Mouse (Mus musculus): ENCODE results near the gene Rarres2.
A peak's percentile ranks its signal among the peaks of the same experiment; 100 is the strongest.

Rarres2 gene

GRCm38 (mm10) chr6:48581257-48581656, 8.7 kb upstream of the Rarres2 start:
- no peak for DNase-seq (ENCODE audit: low read depth in 2 of 2, low spot score in 2 of 2)

GRCm38 (mm10) chr6:48579215-48579648, 6.6 kb upstream of the Rarres2 start:
- no peak for DNase-seq (ENCODE audit: low read depth in 2 of 2, low spot score in 2 of 2)

GRCm38 (mm10) chr6:48578736-48579135, 6.1 kb upstream of the Rarres2 start:
- DNase-seq (ENCODE audit: low read depth in 2 of 2, low spot score in 2 of 2): no peak

- no peak for DNase-seq (ENCODE audit: low read depth in 2 of 2, low spot score in 2 of 2)
Measured at GRCm38 (mm10) chr6:48573981-48574380, 1.4 kb upstream of the Rarres2 start.

GRCm38 (mm10) chr6:48573280-48573679, 691 bp upstream of the Rarres2 start:
- no peak for DNase-seq (ENCODE audit: low read depth in 2 of 2, low spot score in 2 of 2)

- DNase-seq (ENCODE audit: low read depth in 2 of 2, low spot score in 2 of 2): no peak
Measured at GRCm38 (mm10) chr6:48572014-48572413, 575 bp downstream of the Rarres2 start.

- DNase-seq (ENCODE audit: low read depth in 2 of 2, low spot score in 2 of 2): no peak
Measured at GRCm38 (mm10) chr6:48569065-48569807, 3.4 kb downstream of the Rarres2 start.

DNA sequence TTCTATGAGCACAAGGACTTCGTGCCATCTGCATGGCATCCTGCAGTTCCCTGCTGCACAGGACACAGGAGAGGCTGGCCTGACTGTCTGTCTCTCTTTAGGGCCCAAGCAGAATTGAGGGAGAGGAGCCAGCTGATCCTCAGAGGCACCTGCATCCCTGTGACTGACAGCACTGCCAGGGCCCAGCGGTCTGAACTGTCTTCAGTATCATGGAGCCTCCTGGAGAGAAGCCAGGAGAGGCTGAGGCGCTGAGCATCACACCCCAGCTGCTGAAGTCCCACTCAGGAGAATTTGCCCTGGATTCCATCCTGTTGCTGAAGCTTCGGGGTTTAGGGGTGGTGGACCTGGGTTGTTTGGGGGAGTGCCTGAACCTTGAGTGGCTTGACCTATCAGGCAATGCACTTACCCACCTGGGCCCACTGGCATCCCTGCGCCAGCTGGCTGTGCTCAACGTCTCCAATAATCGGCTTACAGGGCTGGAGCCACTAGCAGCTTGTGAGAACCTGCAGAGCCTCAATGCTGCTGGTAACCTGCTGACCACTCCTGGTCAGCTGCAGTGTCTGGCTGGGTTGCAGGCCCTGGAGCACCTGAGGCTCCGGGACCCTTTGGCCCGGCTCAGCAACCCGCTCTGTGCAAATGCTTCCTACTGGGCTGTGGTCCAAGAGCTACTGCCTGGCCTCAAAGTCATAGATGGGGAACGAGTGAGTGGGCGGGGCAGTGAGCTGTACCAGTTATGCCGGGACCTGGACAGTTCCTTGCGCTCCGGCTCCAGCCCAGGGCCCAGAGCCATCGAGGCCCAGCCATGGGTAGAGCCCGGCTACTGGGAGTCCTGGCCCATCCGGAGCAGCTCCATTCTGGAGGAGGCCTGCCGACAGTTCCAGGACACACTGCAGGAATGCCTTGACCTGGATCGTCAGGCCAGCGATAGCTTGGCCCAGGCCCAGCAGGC, 4.3 kb downstream of the Rarres2 start:
- DNase-seq (ENCODE audit: low read depth in 2 of 2, low spot score in 2 of 2): no peak

GRCm38 (mm10) chr6:48566312-48566711, 6.3 kb downstream of the Rarres2 start:
- no peak for DNase-seq (ENCODE audit: low read depth in 2 of 2, low spot score in 2 of 2)

DNA sequence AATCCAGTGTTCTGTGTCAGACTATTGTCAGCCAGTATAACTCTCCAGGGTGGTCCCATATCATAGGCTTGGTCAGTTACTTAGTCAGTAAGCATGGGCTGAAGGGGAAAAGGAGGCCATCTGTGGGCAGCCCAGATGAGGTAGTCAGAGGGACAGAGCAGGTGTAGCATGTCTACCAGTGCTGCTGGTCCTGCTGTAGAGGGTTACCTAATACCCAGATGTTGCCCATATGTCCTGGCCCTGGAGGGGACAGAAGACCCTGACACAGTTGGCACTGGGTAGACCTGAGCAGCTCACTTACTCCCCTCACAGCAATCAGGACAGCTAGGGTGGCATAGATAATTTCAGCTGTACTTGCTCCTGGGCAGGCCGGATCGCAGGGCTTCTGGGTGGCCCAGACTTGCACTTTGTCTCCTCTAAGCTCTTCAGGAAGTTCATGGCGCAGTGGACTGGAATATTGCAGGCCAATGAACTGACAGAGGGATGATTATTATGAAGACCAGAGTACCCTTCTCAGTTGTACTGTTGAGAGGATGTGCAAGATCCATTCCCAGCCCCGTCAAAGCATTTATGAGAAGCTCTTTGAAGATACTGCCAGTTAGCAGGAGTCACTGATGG, 6.8 kb downstream of the Rarres2 start:
- no peak for DNase-seq (ENCODE audit: low read depth in 2 of 2, low spot score in 2 of 2)

- no peak for DNase-seq (ENCODE audit: low read depth in 2 of 2, low spot score in 2 of 2)
Measured at GRCm38 (mm10) chr6:48555956-48556355, 16.6 kb downstream of the Rarres2 start.

DNA sequence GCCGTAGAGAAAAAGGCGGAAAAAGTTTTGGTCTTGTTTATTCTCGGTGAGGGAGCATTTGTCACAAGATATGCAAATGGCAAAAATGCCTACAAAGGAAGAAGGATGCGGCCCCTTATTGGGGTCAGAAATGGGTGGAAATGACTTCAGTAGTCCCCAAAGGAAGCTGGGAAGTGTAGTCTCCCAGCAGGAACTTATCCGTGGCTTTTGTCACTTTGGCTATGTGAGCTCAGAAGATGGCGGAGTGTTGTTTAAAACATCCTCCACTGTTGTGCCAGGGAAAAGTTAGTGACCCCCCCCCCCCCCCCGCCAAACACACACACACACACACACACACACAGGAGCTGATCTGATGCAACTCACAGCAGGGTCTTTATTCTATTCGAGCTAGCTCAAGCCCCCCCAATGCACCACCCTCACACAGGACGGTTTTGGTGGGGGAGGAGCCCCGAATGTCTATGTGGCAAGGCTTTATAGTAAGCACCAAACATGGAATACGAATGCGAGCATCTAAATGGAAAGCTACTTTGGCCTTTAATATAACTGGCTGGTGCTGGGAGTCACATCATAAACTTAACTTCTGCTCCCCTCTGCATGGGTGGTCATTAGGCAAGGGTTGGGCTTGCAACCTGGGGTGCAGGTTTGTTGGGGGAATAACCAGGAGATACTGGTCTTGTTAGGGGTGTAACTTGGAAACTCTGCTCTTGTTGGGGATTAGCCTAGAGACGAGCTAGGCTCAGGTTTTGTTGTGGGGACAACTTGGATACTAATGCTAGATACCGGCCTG, 17.3 kb downstream of the Rarres2 start:
- DNase-seq (ENCODE audit: low read depth in 2 of 2, low spot score in 2 of 2): no peak

GRCm38 (mm10) chr6:48554280-48555103, 18.1 kb downstream of the Rarres2 start, which contains the start of gene Lrrc61:
TSS of gene Lrrc61 (plus strand) at chr6:48554796.
- DNase-seq (ENCODE audit: low read depth in 2 of 2, low spot score in 2 of 2): peak; percentile 97 to 98

DNA sequence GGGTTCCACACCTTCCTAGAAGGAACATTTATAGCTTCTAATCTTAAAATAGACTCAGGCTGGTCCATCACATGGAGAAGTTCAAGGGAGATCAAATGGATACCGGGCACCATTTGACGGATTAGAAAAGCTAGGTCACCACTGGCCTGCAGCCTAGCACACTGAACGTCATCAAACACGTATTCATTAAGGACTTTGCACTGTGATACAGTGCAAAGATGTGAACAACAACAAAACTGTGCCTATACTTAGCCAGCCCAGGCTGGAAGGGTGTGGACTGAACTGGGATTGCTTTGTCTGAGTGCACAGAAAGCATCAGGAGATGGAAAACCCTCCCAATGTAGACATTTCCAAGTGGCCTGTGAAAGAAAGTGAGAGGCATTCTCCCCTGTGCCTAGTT, 18.8 kb downstream of the Rarres2 start:
- DNase-seq (ENCODE audit: low read depth in 2 of 2, low spot score in 2 of 2): no peak

GRCm38 (mm10) chr6:48552918-48553317, 19.7 kb downstream of the Rarres2 start:
- no peak for DNase-seq (ENCODE audit: low read depth in 2 of 2, low spot score in 2 of 2)

DNA sequence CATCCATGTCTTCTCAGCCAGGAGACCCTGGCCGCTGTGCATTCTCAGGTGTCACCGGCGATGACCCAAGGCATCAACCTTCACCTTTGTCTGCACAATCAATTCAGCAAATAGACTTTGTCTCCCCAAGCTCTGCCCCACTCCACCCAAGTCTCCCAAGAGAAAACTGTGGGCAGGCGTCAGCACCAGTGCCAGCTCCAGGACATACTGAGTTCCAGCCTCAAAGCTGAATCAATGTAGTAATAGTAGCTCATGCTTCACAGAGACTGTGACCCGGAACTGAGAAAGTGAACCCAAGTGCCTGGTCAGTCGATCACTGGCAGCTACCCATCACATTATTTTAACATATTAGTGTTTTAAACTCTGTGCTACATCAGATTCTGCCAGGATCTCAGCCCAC, 24.3 kb downstream of the Rarres2 start:
- no peak for DNase-seq (ENCODE audit: low read depth in 2 of 2, low spot score in 2 of 2)

GRCm38 (mm10) chr6:48546858-48547257, 25.7 kb downstream of the Rarres2 start:
- no peak for DNase-seq (ENCODE audit: low read depth in 2 of 2, low spot score in 2 of 2)

DNA sequence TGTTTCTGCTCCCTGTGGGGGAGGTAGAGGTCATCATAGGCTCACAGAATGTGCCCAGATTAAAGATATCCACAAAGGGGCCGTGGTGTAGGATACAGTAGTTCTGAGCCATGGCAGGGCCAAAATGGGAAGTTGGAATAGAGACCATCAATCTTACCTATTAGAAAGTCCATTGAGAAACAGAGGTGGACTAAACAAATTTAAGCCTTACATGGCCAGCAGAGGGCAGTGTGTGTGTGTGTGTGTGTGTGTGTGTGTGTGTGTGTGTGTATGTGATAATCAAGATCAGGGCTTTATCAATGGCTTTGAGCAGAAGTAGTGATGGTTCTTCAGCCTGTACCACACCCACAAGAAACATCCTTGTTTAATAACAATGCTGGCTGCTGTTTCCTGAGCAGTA, 26.3 kb downstream of the Rarres2 start:
- DNase-seq (ENCODE audit: low read depth in 2 of 2, low spot score in 2 of 2): peak; percentile 35 to 39

DNA sequence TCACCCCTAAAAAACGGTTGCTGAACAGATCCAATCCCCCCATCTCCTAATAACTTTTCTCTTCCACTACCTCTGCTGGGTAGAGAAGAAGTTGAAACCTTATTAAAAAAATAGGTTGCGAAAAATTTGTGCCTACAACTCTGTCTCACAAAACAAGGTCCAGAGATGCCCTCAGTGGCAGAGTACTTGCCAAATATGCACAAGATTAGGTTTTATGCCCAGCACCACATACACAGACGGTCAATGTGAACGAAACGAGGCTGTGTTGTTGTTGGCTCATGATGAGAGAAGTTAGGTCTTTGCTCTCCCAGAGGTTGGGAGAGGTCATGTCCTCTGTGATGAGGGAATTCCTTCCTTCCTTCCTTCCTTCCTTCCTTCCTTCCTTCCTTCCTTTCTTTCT, 27.3 kb downstream of the Rarres2 start:
- DNase-seq (ENCODE audit: low read depth in 2 of 2, low spot score in 2 of 2): no peak

DNA sequence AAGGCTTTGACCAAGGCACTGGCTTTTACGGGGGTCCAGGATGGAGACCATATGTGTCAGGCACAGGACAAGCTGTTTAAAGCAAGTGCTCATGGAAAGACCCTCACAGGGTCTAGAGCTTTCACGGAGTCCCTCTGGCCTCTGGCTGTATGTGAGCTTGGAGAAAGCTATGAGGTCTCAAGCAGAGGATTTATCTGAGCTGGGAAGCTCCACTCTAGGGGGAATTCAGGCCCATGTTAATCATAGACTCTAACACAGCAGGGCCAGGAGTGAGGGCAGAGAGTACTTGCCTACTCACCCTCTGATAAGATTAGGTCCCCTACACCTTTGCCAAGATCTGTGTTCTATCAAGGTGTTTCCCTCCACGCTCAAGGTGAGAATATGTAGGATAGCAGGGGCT, 30.0 kb downstream of the Rarres2 start:
- no peak for DNase-seq (ENCODE audit: low read depth in 2 of 2, low spot score in 2 of 2)
